Mouse (Mus musculus) thymus, postnatal 36 days (tissue): ENCODE data around the gene Dot1l.
A peak's percentile ranks its signal among the peaks of the same experiment; 100 is the strongest.

Experiments used
- DNase-seq, 2 experiments: peaks; one replicate each; pipeline ENCODE4 v3.0.0; 2022; ENCODE audit warnings: mixed read lengths in 2 of 2

Dot1l gene

GRCm38 (mm10) chr10:80754594-80755290 lies at the start of gene Dot1l:
Dot1l (plus strand) TSS chr10:80755206.
- peak; percentile 99 for DNase-seq

- DNase-seq, result no peak
These were observed 49.5 kb upstream of the Dot1l start for GRCm38 (mm10) chr10:80705479-80705878.

- DNase-seq, result no peak
These were observed 44.2 kb upstream of the Dot1l start for GRCm38 (mm10) chr10:80710834-80711233.

- DNase-seq, result no peak
These were observed 37.7 kb upstream of the Dot1l start for GRCm38 (mm10) chr10:80717281-80717680.

GRCm38 (mm10) chr10:80727369-80728127 lies 27.5 kb upstream of the Dot1l start:
- DNase-seq, result no peak

GRCm38 (mm10) chr10:80732611-80733101 lies 22.4 kb upstream of the Dot1l start:
- no peak for DNase-seq

GRCm38 (mm10) chr10:80736731-80737130 lies 18.3 kb upstream of the Dot1l start:
- DNase-seq, result no peak

- DNase-seq, result no peak
These were observed 16.3 kb upstream of the Dot1l start for GRCm38 (mm10) chr10:80738657-80739056.

GRCm38 (mm10) chr10:80741146-80741545 lies 13.9 kb upstream of the Dot1l start:
- no peak for DNase-seq

GRCm38 (mm10) chr10:80741634-80742179 lies 13.3 kb upstream of the Dot1l start:
- no peak for DNase-seq

GRCm38 (mm10) chr10:80742180-80742978 lies 12.6 kb upstream of the Dot1l start, which contains the start of gene Ap3d1:
Ap3d1 (minus strand) TSS chr10:80742264.
- peak; percentile 96 to 97 for DNase-seq

GRCm38 (mm10) chr10:80744262-80744661 lies 10.7 kb upstream of the Dot1l start:
- peak in 1 of 2 experiments; percentile 38 for DNase-seq

GRCm38 (mm10) chr10:80747410-80747809 lies 7.6 kb upstream of the Dot1l start:
- peak; percentile 69 to 74 for DNase-seq

- peak; percentile 37 to 39 for DNase-seq
These were observed 6.4 kb upstream of the Dot1l start for GRCm38 (mm10) chr10:80748609-80749008.

- DNase-seq, result peak; percentile 6 to 25
These were observed 3.7 kb upstream of the Dot1l start for GRCm38 (mm10) chr10:80751188-80751832.

GRCm38 (mm10) chr10:80752079-80752625 lies 2.9 kb upstream of the Dot1l start:
- DNase-seq, result peak; percentile 69 to 75

GRCm38 (mm10) chr10:80755291-80756015 lies 447 bp downstream of the Dot1l start:
- no peak for DNase-seq

GRCm38 (mm10) chr10:80756099-80756498 lies 1.1 kb downstream of the Dot1l start:
- no peak for DNase-seq

GRCm38 (mm10) chr10:80756509-80756908 lies 1.5 kb downstream of the Dot1l start:
- no peak for DNase-seq

- no peak for DNase-seq
These were observed 2.0 kb downstream of the Dot1l start for GRCm38 (mm10) chr10:80756967-80757366.

GRCm38 (mm10) chr10:80757717-80758116 lies 2.7 kb downstream of the Dot1l start:
- DNase-seq, result peak; percentile 80
